Mouse (Mus musculus): ENCODE results near the gene Kcp. TPM values are rescaled to one million over a fixed set of nuclear protein-coding genes. Genes with fewer than 3 reads are reported as not detected.

Kcp gene
- polyA plus RNA-seq, 1 experiment from 2014 or later, result 9.5 TPM

DNA sequence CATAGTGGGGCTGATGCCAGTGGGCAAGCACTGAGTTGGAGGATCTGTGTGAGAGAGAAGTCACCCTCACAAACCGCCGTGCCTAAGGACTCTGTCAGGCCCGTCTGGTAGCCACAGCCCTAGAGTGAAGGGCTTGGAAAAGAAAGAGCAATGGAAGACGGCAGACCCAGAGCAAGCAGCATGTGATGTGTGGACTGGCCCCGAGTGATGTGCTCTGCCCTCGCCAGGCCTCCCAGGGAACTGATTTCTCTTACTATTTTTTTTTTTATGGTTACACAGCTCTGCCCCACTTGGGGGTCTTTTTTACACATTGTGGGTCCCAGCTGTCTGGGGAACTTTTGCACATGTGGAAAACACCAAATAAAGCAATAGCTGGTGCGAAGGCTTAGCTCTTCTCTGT, 46.2 kb downstream of the Kcp start:
- no peak overlapping the region for H3K4me2 ChIP-seq
- WGBS, result 65% methylated on average over 7 of the region's 7 CpGs
- H3K9ac ChIP-seq (ENCODE audit: low read depth, low read length), result no peak overlapping the region
- ATAC-seq (replicated peaks; ENCODE audit: low FRiP score) (no peak), DNase-seq (ENCODE audit: low spot score) (no peak)
- H3K4me3 ChIP-seq (ENCODE audit: low read depth, low read length), result no peak overlapping the region
- no peak overlapping the region for H3K27ac ChIP-seq (ENCODE audit: low read depth, low read length)
- H3K36me3 ChIP-seq (ENCODE audit: control insufficient read depth, insufficient read depth, low read length), result no peaks in the 10 kb centered on the region
- no peaks in the 10 kb centered on the region for H3K9me3 ChIP-seq (ENCODE audit: control insufficient read depth, low read length)
- no peaks in the 10 kb centered on the region for H3K27me3 ChIP-seq (replicated peaks; ENCODE audit: control insufficient read depth, insufficient read depth, low read length)
- H3K4me1 ChIP-seq (replicated peaks; ENCODE audit: control insufficient read depth, insufficient read depth, low read length), result no peaks in the 10 kb centered on the region

DNA sequence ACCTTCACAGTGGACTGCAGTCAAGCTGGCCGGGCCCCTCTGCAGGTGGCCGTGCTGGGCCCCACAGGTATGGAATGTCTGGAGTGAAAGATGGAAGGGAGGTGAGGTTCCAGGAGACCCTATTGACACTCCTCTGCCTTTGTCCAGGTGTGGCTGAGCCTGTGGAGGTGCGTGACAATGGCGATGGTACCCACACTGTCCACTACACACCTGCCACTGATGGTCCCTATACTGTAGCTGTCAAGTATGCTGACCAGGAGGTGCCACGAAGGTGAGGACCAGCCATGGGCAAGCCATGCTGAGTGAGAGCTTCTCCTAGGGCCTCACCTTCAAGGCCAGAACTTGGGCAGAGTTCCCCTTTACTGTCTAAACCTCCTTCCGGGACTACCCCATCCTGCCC, 57.1 kb downstream of the Kcp start:
- Histone ChIP-seq H3K27ac (ENCODE audit: low read depth, low read length) (no peak overlapping the region), H3K36me3 (ENCODE audit: control insufficient read depth, insufficient read depth, low read length) (peaks cover 14% of the 10 kb centered on the region), H3K4me1 (replicated peaks; ENCODE audit: control insufficient read depth, insufficient read depth, low read length) (no peaks in the 10 kb centered on the region), H3K4me2 (no peak overlapping the region), H3K4me3 (ENCODE audit: low read depth, low read length) (no peak overlapping the region), H3K27me3 (replicated peaks; ENCODE audit: control insufficient read depth, insufficient read depth, low read length) (no peaks in the 10 kb centered on the region), H3K9me3 (ENCODE audit: control insufficient read depth, low read length) (no peaks in the 10 kb centered on the region), H3K9ac (ENCODE audit: low read depth, low read length) (no peak overlapping the region)
- ATAC-seq (replicated peaks; ENCODE audit: low FRiP score) (no peak), DNase-seq (ENCODE audit: low spot score) (no peak)
- WGBS, result 92% methylated on average over 6 of the region's 6 CpGs

DNA sequence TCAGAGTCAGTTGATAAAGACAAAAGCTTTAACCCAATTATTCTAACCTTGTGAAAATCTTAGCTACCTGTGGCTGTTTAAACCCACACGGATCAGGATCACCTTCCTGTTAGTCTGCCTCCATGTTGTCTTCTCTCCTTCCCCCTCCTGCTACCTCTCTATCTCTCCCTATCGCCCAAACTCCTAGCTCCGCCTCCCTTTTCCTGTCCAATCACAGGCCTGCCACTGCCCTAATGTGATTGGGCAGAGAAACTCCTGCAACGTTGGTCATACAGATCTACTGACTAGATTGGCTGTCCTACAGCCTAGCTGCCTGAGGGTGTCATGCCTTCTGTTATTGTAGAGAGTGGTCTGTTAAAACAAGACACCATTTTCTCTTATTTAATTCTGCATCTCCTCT, 57.9 kb downstream of the Kcp start:
- no peak; the same call in 1 of the 2 replicates for ATAC-seq (replicated peaks; ENCODE audit: low FRiP score)
- Histone ChIP-seq H3K27me3 (replicated peaks; ENCODE audit: control insufficient read depth, insufficient read depth, low read length) (no peaks in the 10 kb centered on the region), H3K9me3 (ENCODE audit: control insufficient read depth, low read length) (no peaks in the 10 kb centered on the region), H3K4me1 (replicated peaks; ENCODE audit: control insufficient read depth, insufficient read depth, low read length) (no peaks in the 10 kb centered on the region), H3K9ac (ENCODE audit: low read depth, low read length) (no peak overlapping the region), H3K4me2 (no peak overlapping the region), H3K36me3 (ENCODE audit: control insufficient read depth, insufficient read depth, low read length) (peaks cover 10% of the 10 kb centered on the region), H3K4me3 (ENCODE audit: low read depth, low read length) (no peak overlapping the region), H3K27ac (ENCODE audit: low read depth, low read length) (no peak overlapping the region)
- 23% methylated on average over 4 of the region's 4 CpGs for WGBS
- no peak for DNase-seq (ENCODE audit: low spot score)

DNA sequence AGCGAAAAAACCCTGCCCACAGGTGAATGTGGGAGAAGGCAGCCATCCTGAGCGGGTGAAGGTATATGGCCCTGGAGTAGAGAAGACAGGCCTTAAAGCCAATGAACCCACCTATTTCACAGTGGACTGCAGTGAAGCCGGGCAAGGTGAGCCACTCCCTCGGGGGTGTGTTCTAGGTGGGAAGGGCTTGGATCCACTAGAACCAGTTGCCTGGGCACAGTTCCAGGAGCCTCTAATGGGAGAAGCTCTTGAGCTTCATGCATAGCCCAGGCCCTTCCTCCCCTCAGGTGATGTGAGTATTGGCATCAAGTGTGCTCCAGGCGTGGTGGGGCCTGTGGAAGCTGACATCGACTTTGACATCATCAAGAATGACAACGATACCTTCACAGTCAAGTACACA, 62.4 kb downstream of the Kcp start:
- 88% methylated on average over 7 of the region's 7 CpGs for WGBS
- DNase-seq (ENCODE audit: low spot score), result no peak

DNA sequence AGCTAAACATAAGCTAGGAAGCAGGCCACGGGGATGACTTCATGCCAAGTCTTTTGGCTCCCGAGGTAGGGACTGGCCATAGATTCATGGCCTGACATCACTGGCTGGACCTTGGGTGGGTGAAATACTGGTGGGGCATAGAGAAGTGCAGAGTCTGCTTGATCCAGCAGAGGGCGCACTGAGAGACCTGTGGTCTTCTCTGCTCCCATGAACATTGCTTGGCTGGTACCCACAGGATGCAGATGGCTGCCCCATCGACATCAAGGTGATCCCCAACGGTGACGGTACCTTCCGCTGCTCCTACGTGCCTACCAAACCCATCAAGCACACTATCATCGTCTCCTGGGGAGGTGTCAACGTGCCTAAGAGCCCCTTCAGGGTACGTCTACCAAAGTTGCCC, 63.0 kb downstream of the Kcp start:
- ATAC-seq (replicated peaks; ENCODE audit: low FRiP score), result no peak
- H3K4me1 ChIP-seq (replicated peaks; ENCODE audit: control insufficient read depth, insufficient read depth, low read length), result no peaks in the 10 kb centered on the region
- no peak overlapping the region for H3K9ac ChIP-seq (ENCODE audit: low read depth, low read length)
- H3K9me3 ChIP-seq (ENCODE audit: control insufficient read depth, low read length), result no peaks in the 10 kb centered on the region
- no peak overlapping the region for H3K4me3 ChIP-seq (ENCODE audit: low read depth, low read length)
- DNase-seq (ENCODE audit: low spot score), result no peak
- no peak overlapping the region for H3K27ac ChIP-seq (ENCODE audit: low read depth, low read length)
- WGBS, result 68% methylated on average over 11 of the region's 11 CpGs
- no peaks in the 10 kb centered on the region for H3K27me3 ChIP-seq (replicated peaks; ENCODE audit: control insufficient read depth, insufficient read depth, low read length)
- peaks cover 4% of the 10 kb centered on the region; the same call in 1 of the 2 replicates for H3K36me3 ChIP-seq (ENCODE audit: control insufficient read depth, insufficient read depth, low read length)
- no peak overlapping the region for H3K4me2 ChIP-seq

More for the DNA sequence above, 62.4 kb downstream of the Kcp start:
- Histone ChIP-seq H3K27ac (ENCODE audit: low read depth, low read length) (no peak overlapping the region), H3K9me3 (ENCODE audit: control insufficient read depth, low read length) (no peaks in the 10 kb centered on the region), H3K27me3 (replicated peaks; ENCODE audit: control insufficient read depth, insufficient read depth, low read length) (no peaks in the 10 kb centered on the region), H3K4me3 (ENCODE audit: low read depth, low read length) (no peak overlapping the region), H3K4me2 (no peak overlapping the region), H3K4me1 (replicated peaks; ENCODE audit: control insufficient read depth, insufficient read depth, low read length) (no peaks in the 10 kb centered on the region), H3K9ac (ENCODE audit: low read depth, low read length) (no peak overlapping the region), H3K36me3 (ENCODE audit: control insufficient read depth, insufficient read depth, low read length) (peaks cover 5% of the 10 kb centered on the region)
- no peak for ATAC-seq (replicated peaks; ENCODE audit: low FRiP score)

DNA sequence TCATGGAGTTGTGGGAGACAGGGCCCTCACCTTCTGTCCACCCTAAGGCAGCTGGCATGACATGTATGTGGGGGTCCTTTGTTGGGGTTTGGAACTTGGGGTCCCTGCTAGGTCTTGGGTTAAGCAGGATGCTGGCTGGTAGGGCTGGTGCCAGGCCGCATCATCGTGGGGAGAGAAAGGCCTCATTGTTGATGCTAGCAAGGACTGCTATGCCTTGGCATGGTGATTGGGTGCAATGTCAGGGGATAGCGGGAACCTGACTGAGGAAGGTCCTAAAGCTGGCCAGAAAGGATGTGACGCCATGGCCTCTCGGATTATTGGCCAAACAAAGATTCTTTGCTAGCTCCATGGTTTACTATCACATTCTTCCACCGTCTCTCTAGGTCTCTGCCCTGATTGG, 68.0 kb downstream of the Kcp start:
- peaks cover 16% of the 10 kb centered on the region for H3K27me3 ChIP-seq (replicated peaks; ENCODE audit: control insufficient read depth, insufficient read depth, low read length)
- no peak for ATAC-seq (replicated peaks; ENCODE audit: low FRiP score)
- H3K36me3 ChIP-seq (ENCODE audit: control insufficient read depth, insufficient read depth, low read length), result peaks cover 7% of the 10 kb centered on the region

DNA sequence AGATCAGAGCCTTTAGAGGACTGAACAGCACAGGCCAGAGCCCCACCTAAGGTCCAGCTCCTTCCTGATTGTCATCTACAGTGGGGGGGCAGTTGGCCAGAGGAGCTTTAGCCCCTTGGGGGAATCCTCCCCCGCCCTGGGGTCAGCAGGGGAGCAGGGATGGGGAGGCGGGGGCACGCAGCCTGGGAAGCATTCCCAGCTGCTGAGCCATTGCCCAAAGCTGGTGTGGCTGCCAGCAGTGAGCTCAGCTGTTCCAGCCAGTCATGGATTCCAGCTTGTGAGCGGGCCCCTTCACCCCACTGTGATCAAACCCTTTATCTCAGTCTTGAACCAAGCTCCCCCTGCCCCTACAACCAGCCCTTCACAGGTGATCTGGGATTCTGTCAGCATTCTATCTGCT, 68.5 kb downstream of the Kcp start:
- Histone ChIP-seq H3K36me3 (ENCODE audit: control insufficient read depth, insufficient read depth, low read length) (peaks cover 7% of the 10 kb centered on the region), H3K27ac (ENCODE audit: low read depth, low read length) (no peak overlapping the region), H3K9ac (ENCODE audit: low read depth, low read length) (no peak overlapping the region), H3K4me1 (replicated peaks; ENCODE audit: control insufficient read depth, insufficient read depth, low read length) (peaks cover 10% of the 10 kb centered on the region), H3K27me3 (replicated peaks; ENCODE audit: control insufficient read depth, insufficient read depth, low read length) (peaks cover 21% of the 10 kb centered on the region), H3K4me3 (ENCODE audit: low read depth, low read length) (no peak overlapping the region), H3K9me3 (ENCODE audit: control insufficient read depth, low read length) (no peaks in the 10 kb centered on the region), H3K4me2 (no peak overlapping the region)
- no peak for DNase-seq (ENCODE audit: low spot score)
- WGBS, result 81% methylated on average over 4 of the region's 4 CpGs
- ATAC-seq (replicated peaks; ENCODE audit: low FRiP score), result no peak

More for the DNA sequence above, 68.0 kb downstream of the Kcp start:
- H3K9ac ChIP-seq (ENCODE audit: low read depth, low read length), result no peak overlapping the region
- no peak overlapping the region for H3K27ac ChIP-seq (ENCODE audit: low read depth, low read length)
- DNase-seq (ENCODE audit: low spot score), result no peak
- peaks cover 8% of the 10 kb centered on the region for H3K4me1 ChIP-seq (replicated peaks; ENCODE audit: control insufficient read depth, insufficient read depth, low read length)
- H3K4me2 ChIP-seq, result no peak overlapping the region
- H3K9me3 ChIP-seq (ENCODE audit: control insufficient read depth, low read length), result no peaks in the 10 kb centered on the region
- H3K4me3 ChIP-seq (ENCODE audit: low read depth, low read length), result no peak overlapping the region
- 84% methylated on average over 6 of the region's 6 CpGs for WGBS

DNA sequence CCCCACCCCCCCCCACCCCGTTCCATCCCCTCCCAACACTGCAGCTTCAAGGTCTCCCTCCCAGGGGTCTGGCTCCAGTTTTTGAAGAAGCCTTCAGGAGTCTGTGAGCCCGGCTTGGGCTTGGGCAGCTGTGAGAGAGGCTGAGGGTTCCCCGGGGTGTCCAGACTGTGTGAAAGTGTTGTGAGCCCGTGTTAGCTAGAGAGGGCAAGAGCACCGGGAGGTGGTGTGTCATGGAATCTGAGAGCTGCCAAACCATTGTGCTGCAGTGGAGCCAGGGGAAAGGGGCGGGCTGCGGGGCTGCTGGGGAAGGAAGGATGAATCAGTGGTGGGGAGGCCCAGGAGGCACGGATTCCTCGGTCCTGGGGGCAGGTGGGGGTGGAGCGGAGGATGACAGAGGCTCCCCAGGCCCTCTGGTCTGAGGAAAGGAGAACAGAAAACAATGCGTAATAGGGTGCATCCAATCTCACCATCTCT, 71.3 kb downstream of the Kcp start:
- Histone ChIP-seq H3K36me3 (ENCODE audit: control insufficient read depth, insufficient read depth, low read length) (peaks cover 3% of the 10 kb centered on the region), H3K4me1 (replicated peaks; ENCODE audit: control insufficient read depth, insufficient read depth, low read length) (peaks cover 13% of the 10 kb centered on the region), H3K4me2 (peak overlapping the region; percentile 38), H3K9ac (ENCODE audit: low read depth, low read length) (no peak overlapping the region), H3K27ac (ENCODE audit: low read depth, low read length) (no peak overlapping the region), H3K4me3 (ENCODE audit: low read depth, low read length) (0 out of 2 replicates have a peak overlapping the region, but pooled peaks have one; percentile 15), H3K27me3 (replicated peaks; ENCODE audit: control insufficient read depth, insufficient read depth, low read length) (peaks cover 48% of the 10 kb centered on the region), H3K9me3 (ENCODE audit: control insufficient read depth, low read length) (no peaks in the 10 kb centered on the region)
- 10% methylated on average over 11 of the region's 11 CpGs for WGBS
- DNase-seq (ENCODE audit: low spot score) (no peak), ATAC-seq (replicated peaks; ENCODE audit: low FRiP score) (no peak)

DNA sequence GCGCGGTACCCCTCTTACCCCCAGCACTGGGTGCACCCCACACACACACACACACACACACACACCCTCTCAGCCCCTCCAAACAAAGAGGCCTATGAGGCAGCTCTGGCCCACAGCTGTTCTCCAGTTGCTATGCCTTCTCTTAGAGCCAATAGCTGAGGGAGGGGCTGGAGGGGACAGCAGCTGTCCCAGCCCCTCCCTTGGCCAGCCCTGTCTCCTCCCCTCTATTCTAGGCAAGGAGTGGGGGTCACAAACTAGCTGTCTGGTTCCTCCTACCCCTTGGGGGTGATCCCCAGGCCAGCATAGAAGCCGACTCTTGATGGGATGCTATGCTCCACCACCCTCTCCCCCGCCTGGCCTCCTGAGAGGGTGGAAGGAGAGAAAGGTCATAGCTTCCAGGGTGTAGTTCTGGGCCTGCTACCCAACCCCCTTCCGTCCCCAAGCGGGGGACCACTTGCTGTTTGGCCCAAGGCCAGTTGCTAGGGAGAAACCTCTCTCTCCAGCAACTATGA, 71.8 kb downstream of the Kcp start:
- DNase-seq (ENCODE audit: low spot score) (no peak), ATAC-seq (replicated peaks; ENCODE audit: low FRiP score) (no peak)
- peak overlapping the region; percentile 51; the same call in 1 of the 2 replicates for H3K4me3 ChIP-seq (ENCODE audit: low read depth, low read length)
- H3K36me3 ChIP-seq (ENCODE audit: control insufficient read depth, insufficient read depth, low read length), result peaks cover 3% of the 10 kb centered on the region
- H3K4me2 ChIP-seq, result peak overlapping the region; percentile 70
- no peak overlapping the region for H3K9ac ChIP-seq (ENCODE audit: low read depth, low read length)
- 24% methylated on average over 6 of the region's 6 CpGs for WGBS
- peaks cover 51% of the 10 kb centered on the region for H3K27me3 ChIP-seq (replicated peaks; ENCODE audit: control insufficient read depth, insufficient read depth, low read length)
- H3K27ac ChIP-seq (ENCODE audit: low read depth, low read length), result 0 out of 2 replicates have a peak overlapping the region, but pooled peaks have one; percentile 13
- peaks cover 13% of the 10 kb centered on the region for H3K4me1 ChIP-seq (replicated peaks; ENCODE audit: control insufficient read depth, insufficient read depth, low read length)
- no peaks in the 10 kb centered on the region for H3K9me3 ChIP-seq (ENCODE audit: control insufficient read depth, low read length)

All from liver, embryonic 11.5 days (tissue).